Mouse (Mus musculus): ENCODE data around the gene Il7r.

DNA sequence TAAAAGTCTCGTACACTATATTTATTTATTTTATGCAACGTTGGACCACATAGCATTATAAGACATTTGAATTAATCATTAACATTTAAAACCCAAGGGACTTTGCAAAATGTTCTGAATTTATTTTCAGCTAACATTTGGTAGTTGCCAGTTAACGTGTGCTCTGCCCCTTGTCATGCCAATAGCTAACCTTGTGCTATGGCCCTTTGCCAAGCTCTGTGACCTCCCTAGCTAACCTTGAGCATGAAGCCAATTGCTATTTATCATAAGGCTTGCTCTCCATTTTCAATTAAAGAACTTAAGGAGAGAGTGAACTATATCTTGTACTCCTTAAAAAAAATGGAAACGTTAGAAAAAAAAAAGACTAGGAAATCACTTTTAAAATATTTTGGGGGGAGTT is 43.4 kb upstream of the Il7r start:
- TF ChIP-seq CTCF (IDR thresholded peaks at IDR 0.05; ENCODE audit: low read depth, low read length): no peak
- no peak for TF ChIP-seq POLR2A (IDR thresholded peaks at IDR 0.05; ENCODE audit: insufficient read depth, low read length)
- TF ChIP-seq EP300 (IDR thresholded peaks at IDR 0.05; ENCODE audit: insufficient read depth, low read depth, low read length): no peak

Measured in ES-Bruce4 (cell line).